ENCODE assay signal across 21 mouse cellular contexts in the genomic region with DNA sequence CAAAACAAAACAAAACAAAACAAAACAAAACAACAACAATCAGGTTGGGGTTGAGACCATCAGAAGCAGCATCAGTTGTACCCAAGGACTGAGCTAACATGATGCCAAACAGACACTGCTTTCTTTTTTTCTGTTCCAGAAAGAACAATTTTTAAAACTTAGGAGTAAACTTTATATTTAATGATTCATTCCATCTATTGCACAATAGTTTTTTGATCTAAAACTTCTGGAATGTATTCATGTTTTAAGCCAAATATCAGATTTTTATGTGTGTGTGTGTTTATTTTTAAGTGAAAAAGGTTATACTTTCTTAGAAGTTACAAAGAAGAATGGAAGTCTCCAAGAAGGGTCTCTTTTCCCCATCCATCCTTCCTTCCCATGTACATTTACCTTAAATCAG.
DNase-seq lines count a peak whose midpoint lies in the region; TF ChIP-seq lines count a peak whose summit lies in the region.
"Had no signal": no experiment of that assay in that cellular context is flagged by ENCODE, and none has a peak within 500 bp of the region (broad histone marks: within the 10 kb centered on the region; RNA-seq: fewer than 3 reads in every experiment).

No protein-coding gene starts in this region.

- H3ac ChIP-seq in myocyte (ENCODE audit: control insufficient read depth, insufficient read length): no peak overlapping the region

- no peak overlapping the region for H3K4me3 ChIP-seq in myocyte
- no peak overlapping the region for H3K4me3 ChIP-seq in embryonic facial prominence, embryonic 10.5 days
- H3K4me3 ChIP-seq: embryonic facial prominence, embryonic 13.5 days; embryonic facial prominence, embryonic 15.5 days; forebrain, embryonic 13.5 days; forebrain, embryonic 15.5 days had no signal

- no peaks in the 10 kb centered on the region for H3K9me3 ChIP-seq in embryonic facial prominence, embryonic 10.5 days
- H3K9me3 ChIP-seq: embryonic facial prominence, embryonic 13.5 days; embryonic facial prominence, embryonic 15.5 days; forebrain, embryonic 13.5 days; forebrain, embryonic 15.5 days had no signal

- no peaks in the 10 kb centered on the region for H3K36me3 ChIP-seq in myocyte (ENCODE audit: control insufficient read depth, insufficient read depth)
- no peaks in the 10 kb centered on the region for H3K36me3 ChIP-seq in embryonic facial prominence, embryonic 10.5 days (replicated peaks)
- H3K36me3 ChIP-seq: embryonic facial prominence, embryonic 13.5 days; embryonic facial prominence, embryonic 15.5 days; forebrain, embryonic 15.5 days; G1E had no signal

- peaks cover 3% of the 10 kb centered on the region; the same call in 1 of the 2 replicates for H3K4me1 ChIP-seq in embryonic facial prominence, embryonic 10.5 days

- H3K79me2 ChIP-seq in myocyte (ENCODE audit: control insufficient read depth, insufficient read depth): no peaks in the 10 kb centered on the region

- H3K27ac ChIP-seq in embryonic facial prominence, embryonic 10.5 days (replicated peaks): no peak overlapping the region
- H3K27ac ChIP-seq: embryonic facial prominence, embryonic 13.5 days; embryonic facial prominence, embryonic 15.5 days; forebrain, embryonic 13.5 days; forebrain, embryonic 15.5 days had no signal

- no peak for TF ChIP-seq POLR2A in myocyte (IDR thresholded peaks at IDR 0.05; ENCODE audit: insufficient read length, low read depth)

- no peaks in the 10 kb centered on the region for H3K27me3 ChIP-seq in myocyte (ENCODE audit: control insufficient read depth, insufficient read depth, insufficient read length)
- no peaks in the 10 kb centered on the region for H3K27me3 ChIP-seq in embryonic facial prominence, embryonic 10.5 days (replicated peaks; ENCODE audit: low read depth, poor library complexity, severe bottlenecking)
- H3K27me3 ChIP-seq: CH12.LX; embryonic facial prominence, embryonic 13.5 days; embryonic facial prominence, embryonic 15.5 days; forebrain, embryonic 13.5 days; forebrain, embryonic 15.5 days; Patski had no signal

- H3K4me2 ChIP-seq in myocyte (ENCODE audit: low read depth): no peak overlapping the region
- H3K4me2 ChIP-seq: embryonic facial prominence, embryonic 13.5 days; embryonic facial prominence, embryonic 15.5 days; forebrain, embryonic 13.5 days; forebrain, embryonic 15.5 days had no signal

- DNase-seq in 3T3-L1 (ENCODE audit: low read depth, low spot score) (peak; percentile 15), NIH3T3 (ENCODE audit: low read depth) (peak; percentile 34)
- no peak for DNase-seq in embryonic facial prominence, embryonic 10.5 days (ENCODE audit: low spot score)
- DNase-seq in cerebellum, postnatal 25 days: no peak
- DNase-seq: adrenal gland, adult 8-10 months; adrenal gland, postnatal 14 days; adrenal gland, postnatal 36 days; cerebellum, adult 11-12 months; cerebellum, adult 2 months; cerebellum, adult 9-10 months; cerebellum, postnatal 10 days; cerebellum, postnatal 36 days; forebrain, postnatal 0 days had no signal

TF ChIP-seq in myocyte, 11 proteins besides CTCF, POLR2A, EP300 and RAD21:
- TF ChIP-seq TCF12 (IDR thresholded peaks at IDR 0.05; ENCODE audit: insufficient read depth, poor library complexity, severe bottlenecking): no peak
- peak; percentile 52; the same call in 1 of the 2 replicates for TF ChIP-seq CEBPB (IDR thresholded peaks at IDR 0.05; ENCODE audit: insufficient read depth, poor library complexity, severe bottlenecking)

Comparison
In these comparisons a context has a peak if more than half of its experiments do, and no peak if none do; other contexts are left out.
1. DNase-seq: peak in 3T3-L1 (single experiment) and NIH3T3 (single experiment); none in embryonic facial prominence, embryonic 10.5 days (single experiment) and cerebellum, postnatal 25 days (0 of 2).